Mouse (Mus musculus): Measurements from ENCODE around the gene Spag7. TPM values are rescaled to one million over a fixed set of nuclear protein-coding genes. Genes with fewer than 3 reads are reported as not detected.

Gene Spag7
- 75.7 and 84.4 TPM in 2 replicates for polyA plus RNA-seq (2021; fragmentation: Nextera tagmentation)
- long read RNA-seq, experiment 1, transcript Spag7-201 (7 exons, 1,159 nt): major isoform, 49 of 52 reads
- long read RNA-seq, experiment 1, partial matches to known transcripts: 0 of 52 reads
- long read RNA-seq, experiment 1, other reads (novel, unspliced or antisense): 3 of 52 reads
- long read RNA-seq, experiment 2, transcript Spag7-201 (7 exons, 1,159 nt): major isoform, 88 of 101 reads
- long read RNA-seq, experiment 2, partial matches to known transcripts: 11 of 101 reads
- long read RNA-seq, experiment 2, other reads (novel, unspliced or antisense): 2 of 101 reads

GRCm38 (mm10) chr11:70668771-70669505, at the start of gene Spag7:
Gene Spag7 (minus strand): TSS chr11:70669416.

GRCm38 (mm10) chr11:70699722-70700556, 30.7 kb upstream of the Spag7 start, which contains the start of the genes Inca1 and Kif1c:
Gene Inca1 (minus strand): TSS chr11:70700155.
Gene Kif1c (plus strand): TSS chr11:70700548.

GRCm38 (mm10) chr11:70687601-70688199, 18.5 kb upstream of the Spag7 start, which contains the start of gene Camta2:
Gene Camta2 (minus strand): TSS chr11:70688105.

GRCm38 (mm10) chr11:70656964-70657363, 12.3 kb downstream of the Spag7 start, which contains the start of gene Eno3:
Gene Eno3 (plus strand): TSS chr11:70657202.

GRCm38 (mm10) chr11:70654198-70654922, 14.9 kb downstream of the Spag7 start, which contains the start of gene Pfn1:
Gene Pfn1 (minus strand): TSS chr11:70654644.

GRCm38 (mm10) chr11:70646691-70647650, 22.2 kb downstream of the Spag7 start, which contains the start of the genes Rnf167 and Slc25a11:
Gene Rnf167 (plus strand): TSS chr11:70647235.
Gene Slc25a11 (minus strand): TSS chr11:70647479.

GRCm38 (mm10) chr11:70638714-70639278, 30.4 kb downstream of the Spag7 start, which contains the start of gene Gp1ba:
Gene Gp1ba (plus strand): TSS chr11:70639122.

GRCm38 (mm10) chr11:70619101-70619500, 50.1 kb downstream of the Spag7 start, which contains the start of gene Chrne:
Gene Chrne (minus strand): TSS chr11:70619216.

GRCm38 (mm10) chr11:70615516-70616093, 53.6 kb downstream of the Spag7 start, which contains the start of gene 4930544D05Rik:
Gene 4930544D05Rik (plus strand): TSS chr11:70615848.

Other genes with a start within 250 kb of the Spag7 start
- gene Arrb2, start 236.8 kb downstream of the Spag7 start, polyA plus RNA-seq (2021; fragmentation: Nextera tagmentation): 4.4 and 10.5 TPM in 2 replicates
- gene Med11, start 217.5 kb downstream of the Spag7 start, polyA plus RNA-seq (2021; fragmentation: Nextera tagmentation): 17.4 and 19.0 TPM in 2 replicates
- 0.15 TPM in 1 of 2 replicates, not detected in the other for gene Zmynd15, start 210.0 kb downstream of the Spag7 start, polyA plus RNA-seq (2021; fragmentation: Nextera tagmentation)
- gene Cxcl16, start 209.4 kb downstream of the Spag7 start, polyA plus RNA-seq (2021; fragmentation: Nextera tagmentation): 2.2 and 3.3 TPM in 2 replicates
- 0.38 and 0.93 TPM in 2 replicates for gene Tm4sf5, start 164.2 kb downstream of the Spag7 start, polyA plus RNA-seq (2021; fragmentation: Nextera tagmentation)
- gene Vmo1, start 154.8 kb downstream of the Spag7 start, polyA plus RNA-seq (2021; fragmentation: Nextera tagmentation): 0.33 and 0.36 TPM in 2 replicates
- gene Gltpd2, start 150.2 kb downstream of the Spag7 start, polyA plus RNA-seq (2021; fragmentation: Nextera tagmentation): 0.38 TPM in 1 of 2 replicates, not detected in the other
- 559 and 574 TPM in 2 replicates for gene Psmb6, start 144.0 kb downstream of the Spag7 start, polyA plus RNA-seq (2021; fragmentation: Nextera tagmentation)
- gene Gm40193, start 136.5 kb downstream of the Spag7 start, polyA plus RNA-seq (2021; fragmentation: Nextera tagmentation): not detected in 2 replicates
- 5.1 and 8.5 TPM in 2 replicates for gene Pld2, start 129.4 kb downstream of the Spag7 start, polyA plus RNA-seq (2021; fragmentation: Nextera tagmentation)
- 16.0 and 79.5 TPM in 2 replicates for gene Mink1, start 106.5 kb downstream of the Spag7 start, polyA plus RNA-seq (2021; fragmentation: Nextera tagmentation)
- not detected in 2 replicates for gene 4930544D05Rik, start 53.6 kb downstream of the Spag7 start, polyA plus RNA-seq (2021; fragmentation: Nextera tagmentation)
- gene Chrne, start 50.2 kb downstream of the Spag7 start, polyA plus RNA-seq (2021; fragmentation: Nextera tagmentation): 0.31 TPM in 1 of 2 replicates, not detected in the other
- 0.10 TPM in 2 replicates for gene Gp1ba, start 30.3 kb downstream of the Spag7 start, polyA plus RNA-seq (2021; fragmentation: Nextera tagmentation)
- 81.8 and 93.4 TPM in 2 replicates for gene Rnf167, start 22.2 kb downstream of the Spag7 start, polyA plus RNA-seq (2021; fragmentation: Nextera tagmentation)
- gene Slc25a11, start 21.9 kb downstream of the Spag7 start, polyA plus RNA-seq (2021; fragmentation: Nextera tagmentation): 175 and 205 TPM in 2 replicates
- 296 and 431 TPM in 2 replicates for gene Pfn1, start 14.8 kb downstream of the Spag7 start, polyA plus RNA-seq (2021; fragmentation: Nextera tagmentation)
- gene Eno3, start 12.2 kb downstream of the Spag7 start, polyA plus RNA-seq (2021; fragmentation: Nextera tagmentation): 4.1 and 5.0 TPM in 2 replicates
- gene Camta2, start 18.7 kb upstream of the Spag7 start, polyA plus RNA-seq (2021; fragmentation: Nextera tagmentation): 53.9 and 107 TPM in 2 replicates
- 3.7 and 3.8 TPM in 2 replicates for gene Inca1, start 30.7 kb upstream of the Spag7 start, polyA plus RNA-seq (2021; fragmentation: Nextera tagmentation)
- gene Kif1c, start 31.1 kb upstream of the Spag7 start, polyA plus RNA-seq (2021; fragmentation: Nextera tagmentation): 0.82 and 4.5 TPM in 2 replicates
- gene Zfp3, start 94.8 kb upstream of the Spag7 start, polyA plus RNA-seq (2021; fragmentation: Nextera tagmentation): 10.3 and 10.8 TPM in 2 replicates
- 0.20 TPM in 1 of 2 replicates, not detected in the other for gene Scimp, start 143.2 kb upstream of the Spag7 start, polyA plus RNA-seq (2021; fragmentation: Nextera tagmentation)
- gene Rabep1, start 175.4 kb upstream of the Spag7 start, polyA plus RNA-seq (2021; fragmentation: Nextera tagmentation): 88.3 and 101 TPM in 2 replicates